Mouse (Mus musculus) 3T3-L1 (cell line): ENCODE measurements around the gene C530025M09Rik.

Source experiments
- DNase-seq: peaks from one replicate; pipeline ENCODE4 v3.0.0-alpha.2; 2015; ENCODE audit warnings: low read depth, low spot score

C530025M09Rik gene

DNA sequence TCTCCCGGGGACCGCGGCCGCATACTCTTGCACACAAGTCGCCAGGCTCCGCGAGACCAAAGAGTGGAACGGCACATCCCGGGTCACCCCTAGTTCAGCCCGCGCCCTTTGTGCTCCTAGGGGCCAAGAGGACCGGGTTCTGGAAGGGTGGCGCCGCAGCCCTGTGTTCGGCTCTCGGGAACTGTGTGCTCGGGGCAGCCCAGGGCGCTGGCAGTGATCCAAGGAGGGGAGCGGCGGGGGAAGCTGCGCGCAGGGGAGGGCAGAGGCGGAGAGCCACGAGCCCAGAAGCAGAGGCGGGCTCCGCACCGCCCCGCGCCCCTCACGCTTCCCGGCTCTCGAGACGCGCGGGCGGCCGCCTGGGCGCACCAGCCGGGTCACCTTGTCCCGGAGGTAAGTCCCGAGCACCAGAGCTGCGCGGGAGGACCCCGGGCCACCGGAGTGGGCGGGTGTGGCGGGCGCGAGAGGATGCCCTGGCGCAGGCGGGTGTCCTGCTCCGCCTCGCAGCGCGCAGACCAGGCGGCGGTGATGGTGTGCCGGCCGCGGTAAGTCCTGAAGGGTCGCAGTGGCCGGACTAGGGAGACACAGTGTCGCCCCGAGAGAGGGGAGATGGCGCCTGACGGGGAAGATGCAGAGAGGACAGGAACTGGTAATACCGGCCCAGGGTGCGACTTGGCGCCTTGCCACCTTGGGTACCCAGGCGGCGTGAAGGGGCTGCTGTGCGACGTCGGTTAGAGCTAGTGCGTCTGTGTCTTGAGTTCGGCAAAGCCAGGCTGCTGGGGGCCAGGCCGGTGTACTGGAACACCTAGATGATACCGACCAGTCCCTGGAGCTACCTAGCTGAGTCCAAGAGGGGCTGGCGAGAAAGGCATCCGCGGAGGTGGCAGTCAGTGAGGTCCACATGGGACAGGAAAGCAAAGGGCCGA, at the start of gene C530025M09Rik:
C530025M09Rik (minus strand) TSS at position 678 of the 923 bp plus-strand sequence.
- no peak for DNase-seq

DNA sequence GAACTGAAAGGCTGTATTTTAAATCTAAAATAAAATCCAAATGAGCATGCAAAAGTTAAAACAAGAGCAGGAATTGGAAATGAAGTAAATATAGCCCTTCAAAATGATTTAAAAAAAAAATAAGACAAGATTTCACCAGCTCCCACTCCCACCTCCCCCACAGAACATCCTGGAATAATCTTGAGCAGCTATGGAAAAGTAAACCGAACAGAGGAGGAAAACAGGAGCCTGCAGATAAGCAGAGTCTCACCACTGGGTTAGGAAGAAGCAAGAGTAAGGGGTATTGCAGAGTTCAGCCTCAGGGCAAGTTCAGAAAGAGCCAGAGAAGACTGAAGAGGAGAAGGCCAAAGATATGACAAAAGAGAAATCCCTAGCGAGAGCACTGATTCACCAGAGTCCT, 46.9 kb upstream of the C530025M09Rik start:
- DNase-seq: no peak

DNA sequence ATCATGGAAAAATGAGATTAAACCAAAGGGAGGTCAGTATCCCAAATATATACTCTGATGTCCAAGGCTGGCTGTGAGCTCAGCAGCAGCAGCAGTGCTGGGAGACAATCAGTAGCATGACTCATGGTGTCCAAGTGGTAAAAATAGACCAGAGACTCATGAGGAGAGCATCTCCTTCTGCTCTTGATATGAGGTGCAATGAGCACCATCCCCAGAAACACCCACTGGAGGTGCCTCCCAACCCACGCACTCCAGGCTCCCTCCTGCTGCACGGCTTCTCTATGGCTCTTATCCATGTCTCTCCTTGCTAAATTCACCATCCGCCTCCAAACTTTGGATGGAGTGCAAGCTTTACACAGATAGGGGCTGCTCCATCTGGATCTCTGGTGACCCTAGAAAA, 42.3 kb upstream of the C530025M09Rik start:
- DNase-seq: no peak

DNA sequence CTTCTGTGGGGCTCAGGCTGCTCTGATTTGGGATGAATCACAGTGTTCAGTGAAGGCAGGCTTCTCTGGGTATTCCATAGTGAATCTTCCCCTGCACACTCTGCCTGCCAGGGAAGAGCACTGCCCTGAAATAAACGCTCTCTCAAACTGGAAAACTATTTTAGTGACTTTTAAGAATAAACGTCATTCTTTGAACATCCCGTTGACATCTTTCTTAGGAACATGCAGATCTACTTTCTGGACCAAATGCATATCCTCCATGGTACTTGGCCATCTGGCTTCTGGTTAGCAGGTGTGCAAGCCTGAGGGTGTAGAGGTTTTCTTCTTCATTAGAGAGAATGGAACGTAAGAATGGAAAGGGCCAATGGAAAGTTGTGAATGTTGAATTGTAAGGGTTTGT, 41.5 kb upstream of the C530025M09Rik start:
- no peak for DNase-seq

DNA sequence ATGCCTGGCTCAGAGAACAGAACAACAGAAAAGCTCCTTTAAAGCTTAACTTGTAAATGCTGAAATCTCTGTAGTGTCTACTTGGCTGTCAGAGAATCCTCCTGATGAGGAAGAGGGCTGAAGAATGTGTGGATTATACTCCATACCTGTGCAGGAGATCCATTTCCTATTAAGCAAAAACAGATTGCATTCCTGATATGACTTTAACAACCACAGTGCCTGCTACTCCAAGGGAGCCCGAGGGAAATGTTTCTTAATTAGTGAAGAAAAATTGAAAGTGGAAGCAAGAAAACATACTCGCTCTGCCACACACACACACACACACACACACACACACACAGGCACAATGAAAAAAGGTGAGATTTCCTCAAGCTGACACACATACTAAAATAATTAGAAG, 39.5 kb upstream of the C530025M09Rik start:
- DNase-seq: no peak

DNA sequence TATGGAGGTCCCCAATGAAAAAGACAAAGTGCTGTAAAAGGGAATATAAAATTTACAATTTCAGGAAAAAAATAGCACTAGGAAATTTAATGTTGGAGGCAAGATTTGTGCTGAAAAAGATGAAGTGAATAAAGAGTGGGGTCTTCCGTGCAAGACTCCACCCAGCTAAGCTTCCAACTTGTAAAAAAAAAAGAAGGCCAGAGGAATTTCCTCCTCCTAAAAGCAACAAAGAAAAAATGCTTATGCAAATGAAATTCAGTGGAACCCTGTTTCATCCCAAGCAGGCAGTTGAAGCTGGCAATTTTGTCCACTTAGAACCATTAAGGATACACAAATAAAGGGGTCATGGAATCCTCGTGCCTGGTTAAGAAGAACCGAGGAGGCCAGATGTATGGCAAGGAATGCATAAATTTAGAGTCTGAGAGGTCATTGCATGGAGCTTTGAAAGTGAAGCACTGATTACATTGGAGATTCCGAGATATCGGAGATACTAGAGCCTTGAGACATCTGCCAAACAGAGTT, 35.0 kb upstream of the C530025M09Rik start:
- DNase-seq: no peak

DNA sequence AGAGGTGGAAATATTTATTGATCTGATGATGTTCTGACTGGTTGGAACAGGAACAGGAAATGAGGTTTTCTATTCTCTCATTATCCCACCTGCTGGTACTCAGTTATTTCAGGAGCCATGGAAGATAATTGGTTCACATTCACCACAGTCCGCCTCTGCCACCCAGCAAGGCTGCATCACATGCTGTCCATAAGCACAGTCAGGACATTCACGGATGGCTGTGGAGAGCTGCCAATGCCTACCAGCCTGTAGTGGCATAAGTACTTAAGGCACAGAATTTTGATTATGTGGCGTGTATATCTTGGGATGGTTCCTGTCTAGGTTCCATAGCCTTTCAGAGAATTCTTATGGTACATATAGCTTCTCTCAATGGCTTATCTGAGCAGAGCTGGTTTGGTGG, 30.0 kb upstream of the C530025M09Rik start:
- no peak for DNase-seq

DNA sequence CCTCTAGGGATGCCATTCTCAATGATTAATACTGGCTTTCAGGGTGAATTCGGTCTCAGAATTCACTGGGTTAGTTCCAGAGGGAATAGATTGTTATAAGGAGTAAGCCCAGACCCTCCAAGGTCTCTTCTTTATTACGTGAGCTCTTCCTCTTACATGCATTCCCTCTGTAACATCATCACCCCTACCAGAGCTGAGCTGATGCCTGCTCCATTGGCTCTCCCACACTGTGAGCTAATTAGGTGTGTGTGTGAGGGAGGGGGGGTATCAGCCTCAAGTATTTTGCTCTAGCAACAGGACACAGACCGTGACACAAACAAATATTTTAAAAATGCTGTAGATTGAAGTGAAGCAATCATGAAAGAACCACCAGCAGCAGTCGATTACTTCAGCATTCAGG, 17.8 kb upstream of the C530025M09Rik start:
- DNase-seq: no peak

DNA sequence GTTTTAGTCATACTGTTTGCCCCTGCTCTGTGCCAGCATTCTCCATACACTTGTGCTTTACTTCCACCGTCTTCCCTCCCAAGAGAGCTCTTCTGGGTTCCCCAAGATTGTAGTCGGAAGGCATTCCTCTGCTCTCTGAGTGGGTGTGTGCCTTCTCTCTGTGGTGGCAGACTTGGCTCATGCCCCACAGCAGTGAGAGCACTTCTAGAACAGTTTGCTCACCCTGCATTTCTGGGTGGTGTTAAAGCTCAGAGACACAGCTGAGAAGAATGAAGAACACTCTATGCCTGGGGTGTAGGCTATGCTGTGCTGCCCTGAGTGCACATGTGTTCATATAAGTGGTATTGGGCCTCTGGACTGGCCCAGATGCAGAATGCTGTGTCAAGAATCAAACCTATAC, 13.6 kb upstream of the C530025M09Rik start:
- DNase-seq: no peak

DNA sequence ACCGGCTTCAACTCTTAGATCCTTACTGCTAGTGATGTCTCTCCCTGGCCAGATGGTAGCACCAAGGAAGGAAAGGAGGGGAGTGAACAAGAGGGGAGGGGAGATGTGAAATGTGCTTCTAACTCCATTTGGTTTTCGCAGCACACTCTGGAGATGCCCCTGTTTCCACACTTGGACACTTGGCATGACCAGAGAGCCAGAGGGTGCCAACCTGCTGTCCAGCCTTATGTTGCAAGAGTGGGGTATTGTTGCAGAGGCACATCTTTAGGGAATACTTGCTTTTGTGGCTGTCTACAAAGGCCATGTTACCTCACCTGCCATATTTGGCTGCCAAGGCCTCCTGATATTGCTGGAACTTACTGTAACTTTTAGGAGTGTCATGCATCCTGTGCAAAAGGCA, 8.7 kb upstream of the C530025M09Rik start:
- DNase-seq: no peak

DNA sequence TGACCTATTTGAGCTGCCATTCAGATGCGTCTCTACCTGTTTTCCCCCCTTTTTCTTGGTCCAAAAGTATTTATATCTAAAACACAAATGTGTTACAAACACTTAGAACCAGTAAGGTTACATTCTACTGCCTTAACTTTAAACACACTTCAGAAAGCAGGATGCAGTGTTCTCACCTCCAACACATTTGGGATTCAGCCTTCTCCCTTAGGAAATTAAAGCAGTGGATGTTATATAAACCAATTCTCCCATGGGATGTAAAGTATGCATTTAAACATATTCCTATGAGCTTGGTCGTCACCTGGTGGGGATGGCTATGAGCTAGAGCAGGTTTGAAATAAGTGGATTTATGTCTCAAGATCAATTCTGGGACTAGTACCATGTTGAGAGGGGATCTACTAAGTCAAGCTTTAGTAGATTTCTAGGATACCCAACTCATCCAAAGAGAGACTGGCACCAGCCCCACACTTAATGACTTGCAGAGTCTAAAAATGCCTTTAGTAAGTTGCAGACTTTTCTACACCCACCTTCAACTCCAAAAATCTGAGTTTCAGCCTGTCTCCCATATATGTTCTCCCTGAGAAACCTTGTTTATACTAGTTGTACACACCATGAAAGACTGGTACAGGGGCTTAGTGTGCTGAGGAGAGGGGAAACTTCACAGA, 5.6 kb upstream of the C530025M09Rik start:
- DNase-seq: no peak

DNA sequence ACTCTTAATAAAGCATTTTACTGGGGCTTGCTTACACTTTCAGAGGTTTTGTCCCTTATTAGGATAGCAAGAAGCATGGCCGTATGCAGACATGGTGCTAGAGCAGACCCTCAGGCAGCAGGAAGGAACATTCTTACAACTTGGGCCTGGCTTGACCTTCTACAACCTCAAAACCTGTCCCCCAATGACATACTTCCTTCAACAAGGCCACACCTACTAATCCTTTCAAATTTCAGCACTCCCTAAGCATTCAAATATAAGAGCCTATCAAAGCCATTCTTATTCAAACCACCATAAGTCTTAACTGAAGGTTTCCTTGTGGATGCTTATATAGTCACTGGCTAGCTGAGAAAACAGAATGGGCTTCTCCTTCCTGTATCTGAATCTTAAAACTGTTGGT, 4.1 kb upstream of the C530025M09Rik start:
- DNase-seq: no peak

DNA sequence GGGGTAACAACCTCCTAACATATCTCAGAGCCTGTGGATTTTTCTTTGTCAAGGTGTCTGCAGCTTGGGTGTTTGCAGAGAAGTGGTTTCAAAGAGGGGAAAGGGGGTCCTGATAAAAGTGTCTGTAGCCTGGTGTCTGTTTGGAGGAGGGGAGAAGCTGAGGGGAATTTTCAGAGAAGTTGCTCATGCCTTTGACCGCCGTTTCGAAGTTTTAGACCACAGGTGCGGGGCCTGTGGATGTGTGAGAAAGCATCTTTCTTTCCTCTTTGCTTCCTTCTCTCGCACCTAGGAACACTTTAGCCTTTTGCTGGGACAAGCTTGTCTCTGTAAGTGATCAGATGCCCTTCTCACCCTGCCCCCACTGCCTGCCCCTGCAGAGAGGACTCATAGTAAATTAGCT, 1.3 kb upstream of the C530025M09Rik start:
- DNase-seq: no peak

DNA sequence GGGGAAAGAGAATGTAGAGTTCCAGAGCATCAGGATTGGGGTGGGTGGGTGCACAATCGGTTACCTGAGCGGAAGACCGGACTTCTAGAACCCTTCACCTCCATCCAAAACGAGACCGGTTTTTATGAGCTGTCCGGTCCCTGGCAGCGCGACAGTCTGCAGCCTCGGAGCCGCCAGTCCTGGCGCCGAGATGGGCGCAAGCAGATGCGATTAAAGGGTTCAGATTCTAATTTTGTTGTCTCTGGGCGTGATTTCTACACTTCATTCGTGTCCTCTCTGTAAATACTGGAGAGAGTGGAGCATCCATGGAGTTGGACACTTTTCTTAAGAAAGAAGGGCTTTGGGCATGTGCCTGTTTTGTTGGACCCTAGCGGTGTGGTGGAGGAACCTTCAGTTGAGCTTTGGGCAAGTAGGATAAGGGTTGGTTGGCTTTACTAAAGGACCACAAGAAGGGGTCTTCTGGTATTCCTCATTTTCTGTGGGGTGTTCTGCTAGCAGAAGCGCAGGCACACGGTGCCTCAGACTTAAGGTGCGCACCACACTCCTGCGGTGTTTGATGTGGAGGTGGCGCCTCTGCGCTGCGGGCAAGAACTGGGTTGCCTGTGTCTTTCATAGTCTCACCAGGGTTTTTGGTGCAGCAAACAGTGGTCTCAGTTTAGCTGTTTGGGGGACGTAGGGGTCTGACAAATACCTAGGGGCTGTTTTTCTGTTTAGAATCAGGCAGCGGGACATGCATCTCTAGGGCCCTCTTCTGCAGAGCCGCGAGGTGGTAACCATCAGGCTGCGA, 639 bp upstream of the C530025M09Rik start:
- DNase-seq: no peak

DNA sequence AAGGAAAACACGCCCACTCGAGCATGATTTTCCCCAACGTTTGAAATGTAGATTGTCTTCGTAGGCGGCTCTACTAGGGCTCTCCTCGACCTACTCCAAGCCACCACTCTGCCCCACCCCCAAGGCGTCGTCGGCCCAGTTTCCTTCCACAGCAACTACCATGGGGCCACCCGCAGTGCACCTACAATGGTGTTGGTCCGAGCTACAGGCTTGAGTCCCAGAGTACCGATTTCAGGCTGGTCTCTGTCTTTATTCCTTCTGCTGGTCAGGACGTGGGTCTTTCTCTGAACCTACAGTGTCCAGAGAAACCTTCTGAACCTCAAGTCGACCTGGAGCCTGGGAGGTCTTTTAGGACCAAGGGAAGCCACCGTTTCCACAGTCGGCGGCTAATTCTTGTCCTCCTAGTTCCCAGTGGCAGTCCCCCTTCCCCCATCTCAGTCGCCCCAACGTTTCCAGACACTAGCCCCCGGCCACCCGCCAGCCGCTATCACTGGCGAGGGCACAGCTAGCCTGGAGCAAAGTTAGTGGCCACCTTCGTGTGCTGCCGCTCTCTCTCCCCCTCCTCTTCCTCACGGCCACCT, 968 bp downstream of the C530025M09Rik start:
- no peak for DNase-seq

DNA sequence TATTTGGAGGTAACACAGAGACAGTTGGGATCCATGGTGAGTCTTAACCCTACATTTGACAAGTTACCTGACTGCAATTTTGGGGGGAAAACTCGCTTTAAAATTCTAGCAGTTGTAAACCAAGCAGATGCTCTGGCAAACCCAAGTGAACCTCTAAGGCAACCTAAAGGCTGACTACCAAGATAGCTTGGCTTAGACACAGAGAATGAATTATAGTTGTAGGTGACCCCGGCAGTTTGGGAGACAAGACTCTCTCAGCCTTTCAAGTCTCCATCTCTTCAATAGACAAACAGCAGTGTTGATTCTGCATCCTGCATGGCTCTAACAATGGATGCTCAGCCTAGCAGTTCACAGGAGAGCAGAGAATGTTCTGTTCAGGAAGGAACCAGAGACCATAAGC, 2.1 kb downstream of the C530025M09Rik start, which contains the start of gene Syndig1:
Syndig1 (plus strand) TSS at position 301 of the 400 bp plus-strand sequence.
- no peak for DNase-seq

DNA sequence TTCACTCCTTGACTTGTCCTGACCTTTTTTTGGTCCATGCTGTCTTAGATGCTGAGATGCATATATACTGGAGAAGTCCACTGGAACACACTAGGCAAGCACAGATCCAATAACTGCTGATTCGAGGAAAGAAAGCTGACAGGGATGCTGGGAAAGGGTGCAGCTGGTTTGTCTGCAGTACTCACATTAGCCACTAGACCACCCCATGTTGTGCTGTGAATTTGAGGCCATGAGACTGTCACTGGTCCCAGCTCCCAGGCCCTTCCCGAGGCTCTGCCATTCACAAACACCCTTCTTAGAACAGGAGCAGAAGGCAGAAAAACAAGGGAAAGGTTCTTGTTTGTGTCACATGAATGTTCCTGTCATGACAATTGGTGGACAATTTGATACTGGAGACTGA, 10.8 kb downstream of the C530025M09Rik start:
- no peak for DNase-seq

DNA sequence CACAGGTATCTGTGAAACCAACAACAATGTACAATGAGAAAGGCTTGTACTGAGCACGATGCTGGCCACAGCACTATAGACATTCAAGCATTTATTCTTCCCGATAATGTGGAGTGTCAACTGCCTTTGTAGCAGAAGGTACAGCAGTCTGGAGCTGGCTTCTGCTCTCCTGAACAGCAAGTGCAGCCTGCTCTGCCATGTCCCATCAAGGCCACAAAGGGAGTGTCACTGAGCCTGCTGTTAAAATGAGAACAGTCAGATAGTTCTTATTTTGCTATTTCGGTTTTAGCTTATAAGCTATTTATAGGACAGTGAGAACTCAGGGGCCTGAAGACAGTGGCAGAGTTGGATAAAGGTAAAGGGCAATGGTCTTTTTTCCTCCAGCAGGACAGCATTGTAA, 11.3 kb downstream of the C530025M09Rik start:
- DNase-seq: no peak

DNA sequence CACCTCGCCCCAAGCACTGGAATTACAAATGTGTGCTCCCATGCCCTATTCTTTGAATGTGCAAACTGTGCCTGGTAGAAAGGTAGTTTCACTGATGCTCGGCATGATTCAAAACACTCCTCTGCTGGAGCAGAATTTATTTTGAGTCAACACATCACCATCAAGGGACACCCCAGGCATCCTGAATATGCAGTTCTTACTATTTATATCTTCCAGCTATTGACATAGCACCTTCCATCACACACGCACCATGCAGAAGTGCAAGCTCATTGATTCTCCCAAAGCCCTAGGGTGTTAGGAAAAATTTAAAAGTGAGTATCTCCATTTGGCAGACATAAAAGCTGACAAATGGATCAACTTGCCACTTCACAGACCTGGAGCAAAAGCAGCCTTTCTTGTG, 12.6 kb downstream of the C530025M09Rik start:
- DNase-seq: no peak

DNA sequence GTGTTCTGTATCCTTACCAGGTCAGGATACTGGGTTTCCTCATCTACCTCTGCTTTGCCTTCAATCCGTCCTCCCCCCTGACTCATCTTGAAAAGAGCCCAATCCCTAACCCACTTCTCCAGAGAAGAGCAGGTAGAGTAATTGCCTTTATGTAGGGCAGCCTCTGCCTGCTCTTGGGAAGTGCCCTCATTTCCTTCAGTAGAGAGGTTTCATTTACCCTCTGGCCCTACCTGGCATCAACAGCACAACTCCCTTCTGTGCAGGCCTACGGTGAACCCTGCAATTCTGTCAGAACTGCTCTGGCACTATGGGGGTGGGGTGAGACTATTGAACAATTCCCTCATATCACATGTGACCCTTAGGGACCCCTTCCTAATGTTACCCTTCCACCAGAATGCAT, 18.1 kb downstream of the C530025M09Rik start:
- DNase-seq: no peak

DNA sequence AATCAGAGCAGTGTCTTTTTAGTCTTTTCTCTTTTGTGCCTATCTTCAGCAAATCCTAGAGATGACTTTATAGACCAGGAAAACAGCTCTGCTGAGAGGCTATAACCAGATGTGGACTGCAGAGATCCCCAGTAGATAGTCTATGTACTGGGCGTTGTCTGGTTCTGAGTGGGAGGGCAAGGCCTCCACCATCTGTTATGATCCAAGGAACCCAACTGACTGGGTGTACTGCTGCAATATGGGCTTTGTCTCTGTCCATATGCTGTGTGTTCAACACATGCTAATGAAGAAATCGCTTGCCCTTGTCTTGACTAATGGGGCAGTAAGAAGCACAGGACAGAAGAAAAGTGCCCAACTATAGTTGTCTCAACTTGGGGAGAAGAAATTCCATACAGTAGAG, 25.8 kb downstream of the C530025M09Rik start:
- DNase-seq: no peak
